22 mouse cellular contexts compared by ENCODE assay signal in the genomic region with DNA sequence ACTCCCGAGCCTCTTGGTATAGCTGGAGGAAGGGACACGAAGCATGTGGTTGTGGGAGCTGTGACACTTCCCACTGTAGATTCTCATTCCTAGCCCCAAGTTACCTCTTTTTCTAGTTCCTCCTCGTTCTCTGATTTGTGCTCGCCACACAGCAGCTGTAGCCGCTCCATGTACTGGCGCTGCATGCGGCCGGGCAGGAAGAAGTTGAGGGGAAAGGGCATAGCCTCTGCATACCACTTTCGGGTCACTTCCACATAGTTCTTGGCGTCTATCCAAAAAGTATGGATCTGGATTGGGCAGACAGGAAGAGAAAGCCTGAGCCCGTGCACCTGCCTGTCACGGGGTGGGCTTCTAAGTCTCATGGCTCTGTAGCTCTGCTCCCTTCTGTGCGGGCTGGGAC. TPM values are rescaled to one million over a fixed set of nuclear protein-coding genes. Genes with fewer than 3 reads are reported as not detected.
DNase-seq lines count a peak whose midpoint lies in the region; ATAC-seq lines count a peak whose summit lies in the region.
"Had no signal": no experiment of that assay in that cellular context is flagged by ENCODE, and none has a peak within 500 bp of the region (broad histone marks: within the 10 kb centered on the region; RNA-seq: fewer than 3 reads in every experiment).

No protein-coding gene starts in this region.

- H3K4me2 ChIP-seq in heart, embryonic 14.5 days (ENCODE audit: low read length): no peak overlapping the region
- no peak overlapping the region for H3K4me2 ChIP-seq in limb, embryonic 13.5 days (replicated peaks)
- H3K4me2 ChIP-seq in embryonic facial prominence, embryonic 15.5 days (replicated peaks): no peak overlapping the region
- H3K4me2 ChIP-seq: heart, embryonic 11.5 days; intestine, embryonic 15.5 days; lung, embryonic 15.5 days had no signal

- no peaks in the 10 kb centered on the region for H3K9me3 ChIP-seq in heart, embryonic 14.5 days (ENCODE audit: control insufficient read depth, low read length)
- no peaks in the 10 kb centered on the region for H3K9me3 ChIP-seq in limb, embryonic 13.5 days
- no peaks in the 10 kb centered on the region for H3K9me3 ChIP-seq in limb, embryonic 10.5 days (replicated peaks)
- no peaks in the 10 kb centered on the region for H3K9me3 ChIP-seq in embryonic facial prominence, embryonic 15.5 days (replicated peaks)
- H3K9me3 ChIP-seq: hindbrain, embryonic 10.5 days; intestine, embryonic 15.5 days; lung, embryonic 15.5 days had no signal

- H3K36me3 ChIP-seq in heart, embryonic 14.5 days (ENCODE audit: control insufficient read depth, insufficient read depth, low read length): peaks cover 60% of the 10 kb centered on the region
- peaks cover 63% of the 10 kb centered on the region for H3K36me3 ChIP-seq in limb, embryonic 13.5 days
- peaks cover 72% of the 10 kb centered on the region for H3K36me3 ChIP-seq in limb, embryonic 10.5 days
- H3K36me3 ChIP-seq in embryonic facial prominence, embryonic 15.5 days: peaks cover 59% of the 10 kb centered on the region

- no peak overlapping the region for H3K4me3 ChIP-seq in heart, embryonic 14.5 days (ENCODE audit: control insufficient read depth in 1 of 2, insufficient read depth in 1 of 2, low read depth in 1 of 2, low read length in 2 of 2)
- no peak overlapping the region for H3K4me3 ChIP-seq in limb, embryonic 13.5 days
- H3K4me3 ChIP-seq in limb, embryonic 10.5 days: no peak overlapping the region
- no peak overlapping the region for H3K4me3 ChIP-seq in embryonic facial prominence, embryonic 15.5 days (replicated peaks)
- H3K4me3 ChIP-seq: hindbrain, embryonic 10.5 days; intestine, embryonic 15.5 days; lung, embryonic 15.5 days had no signal

- 78% methylated on average over 13 of the region's 13 CpGs for WGBS in heart, embryonic 14.5 days
- 84% methylated on average over 13 of the region's 13 CpGs for whole genome bisulfite sequencing in limb, embryonic 13.5 days
- 93% methylated on average over 13 of the region's 13 CpGs for WGBS in limb, embryonic 10.5 days
- WGBS in embryonic facial prominence, embryonic 15.5 days: 82% methylated on average over 13 of the region's 13 CpGs

- ATAC-seq in heart, embryonic 14.5 days (ENCODE audit: insufficient number of reproducible peaks, insufficient read depth, low FRiP score, low read depth): no peak
- ATAC-seq in limb, embryonic 13.5 days (ENCODE audit: low FRiP score, low read depth): no peak
- no peak for ATAC-seq in embryonic facial prominence, embryonic 15.5 days (ENCODE audit: insufficient number of reproducible peaks, low FRiP score, low TSS enrichment, low read depth)
- ATAC-seq: activated CD4-positive, CD25-positive, alpha-beta regulatory T cell, adult 4 months; hindbrain, embryonic 16.5 days; intestine, embryonic 15.5 days had no signal

- no peak for DNase-seq in heart, adult 18-20 months
- DNase-seq in limb, embryonic 10.5 days (ENCODE audit: low spot score): no peak
- DNase-seq in kidney, postnatal 10 days: peak; percentile 66
- DNase-seq in left cerebral cortex, adult 18-20 months (ENCODE audit: low spot score in 2 of 2): no peak
- DNase-seq in gastrocnemius, postnatal 25 days: no peak
- DNase-seq: adrenal gland, adult 8-10 months; cerebellum, adult 2 months; cerebellum, postnatal 36 days; gastrocnemius, postnatal 36 days; midbrain, embryonic 14.5 days; thymus, postnatal 14 days had no signal

- H3K4me1 ChIP-seq in heart, embryonic 14.5 days (ENCODE audit: control insufficient read depth in 2 of 2, insufficient read depth in 2 of 2, low read length in 2 of 2): peaks cover 2 to 15% of the 10 kb centered on the region in 2 experiments; a peak in 3 of 4 replicates
- H3K4me1 ChIP-seq in limb, embryonic 13.5 days: peaks cover 23% of the 10 kb centered on the region
- peaks cover 20% of the 10 kb centered on the region for H3K4me1 ChIP-seq in limb, embryonic 10.5 days
- peaks cover 34% of the 10 kb centered on the region for H3K4me1 ChIP-seq in embryonic facial prominence, embryonic 15.5 days

- H3K27ac ChIP-seq in heart, embryonic 14.5 days (replicated peaks in 1 of 2; ENCODE audit: control insufficient read depth in 1 of 2, insufficient read depth in 1 of 2, low read depth in 2 of 2, low read length in 2 of 2): peak overlapping the region; percentile 30 to 46
- H3K27ac ChIP-seq in limb, embryonic 13.5 days: peak overlapping the region; percentile 29; the same call in 1 of the 2 replicates
- H3K27ac ChIP-seq in limb, embryonic 10.5 days: no peak overlapping the region
- H3K27ac ChIP-seq in embryonic facial prominence, embryonic 15.5 days (replicated peaks): peak overlapping the region; percentile 56; the same call in 1 of the 2 replicates
- H3K27ac ChIP-seq: hindbrain, embryonic 10.5 days; intestine, embryonic 15.5 days; liver, embryonic 14.5 days; lung, embryonic 15.5 days had no signal

- H3K27me3 ChIP-seq in heart, embryonic 14.5 days (ENCODE audit: control insufficient read depth, insufficient read depth, low read length): no peaks in the 10 kb centered on the region
- no peaks in the 10 kb centered on the region for H3K27me3 ChIP-seq in limb, embryonic 13.5 days
- no peaks in the 10 kb centered on the region for H3K27me3 ChIP-seq in limb, embryonic 10.5 days (ENCODE audit: low read depth, poor library complexity, severe bottlenecking)
- H3K27me3 ChIP-seq in embryonic facial prominence, embryonic 15.5 days: no peaks in the 10 kb centered on the region
- H3K27me3 ChIP-seq: intestine, embryonic 15.5 days; lung, embryonic 15.5 days had no signal

- H3K9ac ChIP-seq in heart, embryonic 14.5 days (ENCODE audit: low read length): no peak overlapping the region
- no peak overlapping the region for H3K9ac ChIP-seq in limb, embryonic 13.5 days
- H3K9ac ChIP-seq in embryonic facial prominence, embryonic 15.5 days: no peak overlapping the region
- H3K9ac ChIP-seq: intestine, embryonic 15.5 days; liver, embryonic 14.5 days; lung, embryonic 15.5 days had no signal

RNA-seq across cellular contexts. Expression of a gene that starts 4.8 kb away (rescaled TPM):
- 12.9 and 14.5 TPM in 2 replicates for polyA plus RNA-seq in heart, embryonic 14.5 days (2014; fragmentation: Nextera tagmentation; extraction: Ambion mirVana)
- total RNA-seq in heart, adult 18-20 months (2021): 1 to 10 TPM; 2.8 to 5.8 TPM
- 63.7 and 69.8 TPM in 2 replicates for polyA plus RNA-seq in limb, embryonic 13.5 days (2015; fragmentation: Nextera tagmentation; extraction: Ambion mirVana)
- 12.2 and 26.8 TPM in 2 replicates for polyA plus RNA-seq in limb, embryonic 10.5 days (2016; fragmentation: Nextera tagmentation; extraction: Ambion mirVana)
- polyA plus RNA-seq in embryonic facial prominence, embryonic 15.5 days (2015; fragmentation: Nextera tagmentation; extraction: Ambion mirVana): 47.1 and 59.7 TPM in 2 replicates
- total RNA-seq in left cerebral cortex, adult 18-20 months (2021): 10 to 100 TPM; 16.0 to 19.4 TPM
- 10 to 100 TPM; 11.0 to 11.8 TPM for total RNA-seq in gastrocnemius, postnatal 25 days (2021)

RNA-seq across cellular contexts. Expression of a gene that starts 7.4 kb away (rescaled TPM):
- polyA plus RNA-seq in heart, embryonic 14.5 days (2014; fragmentation: Nextera tagmentation; extraction: Ambion mirVana): 33.5 and 34.0 TPM in 2 replicates
- total RNA-seq in heart, adult 18-20 months (2021): 10 to 100 TPM; 18.3 to 19.6 TPM
- 35.6 and 40.2 TPM in 2 replicates for polyA plus RNA-seq in limb, embryonic 13.5 days (2015; fragmentation: Nextera tagmentation; extraction: Ambion mirVana)
- polyA plus RNA-seq in limb, embryonic 10.5 days (2016; fragmentation: Nextera tagmentation; extraction: Ambion mirVana): 34.8 and 34.9 TPM in 2 replicates
- polyA plus RNA-seq in embryonic facial prominence, embryonic 15.5 days (2015; fragmentation: Nextera tagmentation; extraction: Ambion mirVana): 49.0 and 55.6 TPM in 2 replicates
- total RNA-seq in left cerebral cortex, adult 18-20 months (2021): 10 to 100 TPM; 61.5 to 64.9 TPM
- 10 to 100 TPM; 14.6 to 23.6 TPM for total RNA-seq in gastrocnemius, postnatal 25 days (2021)

RNA-seq across cellular contexts. Expression of a gene that starts 16.7 kb away (rescaled TPM):
- polyA plus RNA-seq in heart, embryonic 14.5 days (2014; fragmentation: Nextera tagmentation; extraction: Ambion mirVana): 93.6 and 102 TPM in 2 replicates
- total RNA-seq in heart, adult 18-20 months (2021): 10 to 100 TPM; 60.3 to 61.5 TPM
- 202 and 205 TPM in 2 replicates for polyA plus RNA-seq in limb, embryonic 13.5 days (2015; fragmentation: Nextera tagmentation; extraction: Ambion mirVana)
- polyA plus RNA-seq in limb, embryonic 10.5 days (2016; fragmentation: Nextera tagmentation; extraction: Ambion mirVana): 250 and 265 TPM in 2 replicates
- polyA plus RNA-seq in embryonic facial prominence, embryonic 15.5 days (2015; fragmentation: Nextera tagmentation; extraction: Ambion mirVana): 173 and 196 TPM in 2 replicates
- 10 to 100 TPM; 83.2 to 97.1 TPM for total RNA-seq in left cerebral cortex, adult 18-20 months (2021)
- total RNA-seq in gastrocnemius, postnatal 25 days (2021): 10 to 100 TPM; 42.2 to 47.6 TPM

RNA-seq across cellular contexts. Expression of a gene that starts 18.7 kb away (rescaled TPM):
- 0.16 TPM in 1 of 2 replicates, not detected in the other for polyA plus RNA-seq in heart, embryonic 14.5 days (2014; fragmentation: Nextera tagmentation; extraction: Ambion mirVana)
- 1 to 10 TPM in 1 of 2 experiments, under 1 TPM in 1; 0.40 to 2.1 TPM for total RNA-seq in heart, adult 18-20 months (2021)
- 0.64 and 1.1 TPM in 2 replicates for polyA plus RNA-seq in limb, embryonic 13.5 days (2015; fragmentation: Nextera tagmentation; extraction: Ambion mirVana)
- 0.24 and 0.74 TPM in 2 replicates for polyA plus RNA-seq in limb, embryonic 10.5 days (2016; fragmentation: Nextera tagmentation; extraction: Ambion mirVana)
- polyA plus RNA-seq in embryonic facial prominence, embryonic 15.5 days (2015; fragmentation: Nextera tagmentation; extraction: Ambion mirVana): 4.0 and 10.2 TPM in 2 replicates
- under 1 TPM; 0.45 to 0.63 TPM for total RNA-seq in left cerebral cortex, adult 18-20 months (2021)
- total RNA-seq in gastrocnemius, postnatal 25 days (2021): under 1 TPM; 0.38 to 0.51 TPM
- total RNA-seq: megakaryocyte-erythroid progenitor cell, adult 5-6 weeks had no signal

RNA-seq across cellular contexts. Expression of a gene that starts 27.2 kb away (rescaled TPM):
- 9.1 and 12.8 TPM in 2 replicates for polyA plus RNA-seq in heart, embryonic 14.5 days (2014; fragmentation: Nextera tagmentation; extraction: Ambion mirVana)
- 1 to 10 TPM; 3.7 to 4.7 TPM for total RNA-seq in heart, adult 18-20 months (2021)
- 34.0 and 35.2 TPM in 2 replicates for polyA plus RNA-seq in limb, embryonic 13.5 days (2015; fragmentation: Nextera tagmentation; extraction: Ambion mirVana)
- polyA plus RNA-seq in limb, embryonic 10.5 days (2016; fragmentation: Nextera tagmentation; extraction: Ambion mirVana): 32.2 and 35.0 TPM in 2 replicates
- 34.9 and 37.0 TPM in 2 replicates for polyA plus RNA-seq in embryonic facial prominence, embryonic 15.5 days (2015; fragmentation: Nextera tagmentation; extraction: Ambion mirVana)
- total RNA-seq in left cerebral cortex, adult 18-20 months (2021): 10 to 100 TPM; 48.1 to 58.5 TPM
- total RNA-seq in gastrocnemius, postnatal 25 days (2021): 10 to 100 TPM; 13.4 to 16.4 TPM
